Mouse (Mus musculus) A20 (cell line): ENCODE data around the gene Slc25a18.

Experiments used
- DNase-seq: peaks from one replicate; pipeline ENCODE4 v3.0.0-alpha.2; 2011; ENCODE audit warnings: low read depth, low spot score

Slc25a18 gene

DNA sequence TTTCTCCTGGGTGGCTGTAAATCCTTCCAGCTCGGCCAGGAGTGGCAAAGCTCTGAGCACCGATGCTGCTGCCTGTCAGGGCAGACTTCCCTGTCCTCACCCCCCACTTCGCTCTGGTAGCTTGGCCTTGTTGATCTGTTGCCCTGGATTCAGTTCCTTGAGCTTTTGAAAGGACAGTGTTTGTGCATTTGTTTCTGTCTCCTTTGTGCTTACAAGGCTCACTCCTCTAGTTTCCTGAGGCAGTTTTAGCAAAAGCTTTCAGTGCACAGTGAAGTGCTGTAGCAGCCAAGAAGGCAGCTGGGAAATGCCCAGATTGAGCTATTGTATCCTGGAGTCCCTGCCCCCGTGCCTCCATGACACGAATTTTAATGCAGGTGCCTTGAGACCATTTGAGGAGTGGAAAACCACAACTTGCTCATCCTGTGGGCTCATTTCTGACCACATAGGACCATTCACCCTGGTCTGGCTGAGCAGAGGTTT is at the start of gene Slc25a18:
TSS of gene Slc25a18 (plus strand) at position 430 of the 480 bp plus-strand sequence.
- DNase-seq, result no peak

DNA sequence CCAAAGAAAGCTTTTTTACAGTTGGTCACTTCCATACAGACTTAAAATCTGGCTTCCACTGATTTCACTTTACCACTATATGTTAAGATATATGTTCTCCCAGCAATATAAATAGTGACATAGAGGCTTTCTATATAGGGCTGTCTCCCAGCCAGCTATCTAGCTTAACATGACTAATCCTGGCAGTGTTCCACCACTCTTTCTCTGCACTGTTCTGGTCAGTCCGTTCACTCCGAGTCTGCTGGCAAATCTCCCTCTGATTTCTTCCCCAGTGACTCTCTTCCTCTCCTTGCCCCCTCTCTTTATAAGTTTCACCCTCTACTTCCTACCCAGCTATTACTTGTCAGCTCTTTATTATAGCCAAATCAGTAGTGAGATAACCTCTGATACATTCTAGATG is 47.4 kb upstream of the Slc25a18 start:
- no peak for DNase-seq

DNA sequence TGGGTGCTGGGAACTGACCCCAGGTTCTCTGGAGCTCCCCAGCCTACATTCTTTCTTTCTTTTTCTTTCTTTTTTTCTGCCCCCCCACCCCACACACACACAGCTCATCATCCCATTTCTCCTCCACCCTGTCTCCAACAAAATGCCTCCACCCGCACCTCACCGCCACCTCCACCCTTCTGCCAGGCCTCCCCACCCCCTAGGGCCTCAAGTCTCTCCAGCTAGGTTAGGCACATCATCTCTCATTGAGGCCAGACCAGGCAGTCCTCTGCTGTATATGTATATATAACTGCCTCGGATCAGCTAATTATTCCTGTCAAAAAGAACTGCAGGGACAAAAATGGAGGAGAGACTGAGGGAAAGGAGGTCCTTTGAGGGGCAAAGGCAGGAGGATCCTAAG is 37.4 kb upstream of the Slc25a18 start:
- DNase-seq, result no peak

DNA sequence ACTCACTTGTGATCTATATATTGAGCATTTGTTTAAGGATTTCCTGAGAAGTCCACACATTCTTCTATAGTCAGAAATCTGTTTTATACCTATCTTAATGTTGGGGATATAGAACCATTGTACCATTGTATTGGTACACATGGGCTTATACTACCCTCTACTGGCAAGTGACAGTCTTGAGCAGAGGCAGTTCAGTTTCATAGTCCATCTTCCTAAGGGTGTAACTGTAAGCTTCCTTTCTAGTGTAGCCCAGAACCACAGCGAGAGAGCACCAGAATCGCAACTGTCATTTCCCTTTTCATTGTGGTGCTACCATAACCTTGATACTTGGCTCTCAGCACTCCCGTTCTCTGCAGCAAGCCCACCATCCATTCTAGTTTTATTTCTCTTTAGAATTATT is 36.8 kb upstream of the Slc25a18 start:
- peak; percentile 56 for DNase-seq

DNA sequence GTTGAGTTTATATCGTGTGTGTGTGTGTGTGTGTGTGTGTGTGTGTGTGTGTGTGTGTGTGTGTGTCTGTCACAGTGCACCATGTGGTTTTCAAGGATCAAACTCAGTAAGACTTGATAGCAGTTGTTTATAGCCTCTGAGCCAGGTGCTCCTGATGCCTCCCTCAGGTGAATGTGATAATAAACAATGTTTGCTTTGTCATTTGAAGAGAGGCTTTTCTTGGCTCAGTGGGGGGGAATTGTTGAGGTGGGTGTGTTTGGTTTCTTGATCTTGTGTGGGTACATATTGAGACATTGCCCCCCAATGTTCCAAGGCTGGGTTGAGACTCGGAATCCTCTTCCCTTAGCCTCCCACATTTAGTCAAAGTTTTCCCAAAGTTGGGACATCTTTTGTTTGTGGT is 30.2 kb upstream of the Slc25a18 start:
- no peak for DNase-seq

DNA sequence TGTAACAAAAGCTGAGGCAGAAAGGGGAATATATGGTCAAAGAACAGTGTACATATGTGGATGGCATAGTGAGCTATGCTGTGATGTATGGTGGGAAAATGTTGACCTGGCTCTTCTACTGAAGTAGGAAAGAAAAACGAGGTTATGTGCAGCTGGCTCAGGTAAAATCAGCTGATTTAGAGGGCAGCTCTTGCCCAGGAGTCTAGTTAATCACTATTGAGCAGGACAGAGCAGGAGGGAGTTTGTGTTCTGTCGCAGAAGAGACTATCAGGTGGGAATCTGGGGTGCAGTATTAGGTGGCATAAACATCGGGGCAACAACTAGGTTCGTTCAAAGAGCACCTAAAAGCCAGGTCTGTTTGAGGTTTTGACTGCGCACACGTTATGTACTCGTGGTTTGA is 29.1 kb upstream of the Slc25a18 start:
- no peak for DNase-seq

DNA sequence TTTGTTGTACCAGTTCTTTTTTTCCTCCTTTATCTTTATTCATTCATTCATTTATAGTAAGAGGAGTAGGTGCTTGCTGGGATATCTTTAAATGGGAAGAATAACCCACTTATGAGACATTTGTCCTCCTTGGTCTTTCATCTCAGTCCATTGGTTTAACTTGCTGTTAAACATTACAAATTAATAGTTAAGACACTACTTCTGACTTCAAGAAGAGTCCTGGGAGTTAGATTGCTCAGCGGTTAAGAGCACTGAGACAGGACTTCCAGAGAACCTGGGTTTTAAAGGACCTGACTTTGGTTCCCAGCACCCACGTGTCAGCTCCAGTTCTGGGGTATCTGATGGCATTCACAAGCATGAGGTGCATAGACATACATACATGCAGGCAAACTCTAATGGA is 27.0 kb upstream of the Slc25a18 start:
- no peak for DNase-seq

DNA sequence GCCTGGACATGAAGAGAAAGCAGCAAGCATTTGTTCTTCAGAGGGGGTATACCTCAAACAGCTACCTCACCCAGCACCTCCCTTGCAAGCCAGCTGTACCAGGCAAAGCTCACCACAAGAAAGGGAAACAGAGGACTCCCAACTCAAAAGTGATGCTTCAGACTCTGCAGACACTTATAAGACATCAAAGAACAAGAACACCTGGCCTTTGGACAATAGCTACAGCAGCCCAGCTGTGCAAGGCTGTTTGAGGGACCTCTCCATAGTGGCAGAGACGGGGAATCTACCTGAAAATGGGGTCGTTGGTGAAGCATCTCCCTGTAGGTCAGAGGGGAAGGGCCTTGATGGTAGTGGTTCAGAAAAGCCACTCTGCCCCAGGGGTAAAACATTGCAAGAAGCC is 12.2 kb upstream of the Slc25a18 start:
- DNase-seq, result no peak

DNA sequence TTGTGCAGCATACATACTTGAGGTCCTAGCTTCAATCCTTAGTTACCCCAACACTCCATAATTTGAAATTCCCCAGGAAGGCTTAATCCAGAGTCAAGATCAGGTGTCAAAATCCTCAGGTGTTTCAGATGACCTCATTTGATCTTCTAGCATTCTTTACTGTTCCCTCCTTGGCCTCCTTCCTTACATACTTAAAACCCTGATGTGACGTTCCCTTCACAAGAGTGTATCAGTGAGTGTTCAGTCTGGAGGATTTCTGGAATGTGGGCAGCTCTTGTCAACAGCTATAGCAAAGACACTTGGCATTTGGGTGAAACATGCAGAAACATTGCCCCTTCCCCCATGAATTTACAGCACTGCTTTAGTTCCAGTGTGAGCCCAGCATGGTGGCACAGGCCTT is 3.4 kb upstream of the Slc25a18 start:
- no peak for DNase-seq

DNA sequence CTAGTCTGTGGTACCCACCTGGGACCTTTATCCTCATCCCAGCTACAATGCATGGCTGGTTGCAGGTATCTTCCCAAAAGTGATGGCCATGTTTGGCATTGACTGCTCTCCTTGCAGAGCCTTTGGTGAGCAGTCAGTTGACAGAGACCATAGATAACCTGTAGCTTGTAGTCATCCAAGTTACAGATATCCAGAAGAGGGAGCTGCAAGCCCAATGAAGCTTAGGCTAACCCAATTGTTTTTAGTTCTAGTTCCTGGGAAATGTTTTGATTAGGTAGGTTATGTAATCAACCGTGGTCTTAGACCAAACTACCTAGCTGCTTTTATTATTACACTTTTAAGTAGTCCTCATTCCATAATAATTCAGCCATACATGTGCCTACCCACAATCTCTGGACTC is 2.0 kb upstream of the Slc25a18 start:
- DNase-seq, result no peak

DNA sequence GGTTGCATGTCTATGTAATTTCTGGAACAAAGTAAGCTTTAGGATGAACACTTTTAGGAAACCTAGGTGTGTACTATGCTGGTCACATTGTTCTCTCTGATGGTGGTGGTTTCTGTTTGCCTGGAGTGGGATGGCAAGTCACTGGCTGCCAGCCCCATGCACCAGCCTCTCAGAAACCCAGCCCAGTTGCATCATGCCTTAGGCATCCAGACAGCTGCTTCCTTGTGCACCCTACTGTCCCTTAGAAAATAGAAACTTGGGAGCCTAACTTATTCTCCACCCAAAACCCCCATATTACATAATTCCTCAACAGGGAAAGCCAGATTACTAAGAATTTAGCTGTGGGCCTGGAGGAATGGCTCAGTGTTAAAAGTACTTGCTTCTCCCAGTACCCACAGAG is 1.4 kb upstream of the Slc25a18 start:
- DNase-seq, result no peak

DNA sequence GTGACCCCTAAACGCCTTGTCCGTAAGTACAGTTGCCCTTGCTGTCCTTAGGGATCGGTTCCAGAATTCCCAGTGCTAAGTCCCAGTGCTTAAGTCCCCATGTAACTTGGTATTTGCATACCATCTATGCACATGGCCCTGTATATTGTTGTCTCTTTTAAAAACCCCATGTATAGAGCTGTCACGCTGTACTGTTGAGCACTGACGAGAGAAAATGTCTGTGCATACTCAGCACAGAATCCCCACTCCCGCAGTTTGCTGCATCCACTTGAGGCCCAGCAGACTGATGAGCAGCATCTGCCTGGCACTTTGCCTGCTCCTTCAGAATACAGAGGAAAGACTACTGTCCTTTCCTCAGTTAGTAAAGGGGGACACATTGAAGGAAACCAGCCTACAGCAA is 385 bp downstream of the Slc25a18 start:
- no peak for DNase-seq

DNA sequence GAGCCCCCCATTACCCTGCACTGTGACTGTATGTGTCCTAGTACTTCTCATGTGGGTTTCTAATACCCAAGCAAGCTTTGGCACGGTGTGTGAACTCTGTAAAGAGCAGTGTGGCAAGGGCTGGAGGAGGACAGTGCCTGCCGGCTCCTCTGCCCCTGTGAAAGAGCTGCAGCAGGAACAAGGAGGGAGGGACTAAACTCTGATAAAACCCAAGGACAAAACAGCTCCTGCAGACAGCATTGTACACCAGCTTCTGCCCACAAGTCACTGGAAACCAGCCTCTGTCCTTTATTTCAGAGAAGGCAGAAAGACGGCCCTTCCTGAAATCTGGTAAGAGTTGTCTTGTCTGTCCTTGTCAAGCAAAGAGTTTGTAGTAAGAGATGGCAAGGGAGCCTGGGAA is 2.9 kb downstream of the Slc25a18 start:
- no peak for DNase-seq

DNA sequence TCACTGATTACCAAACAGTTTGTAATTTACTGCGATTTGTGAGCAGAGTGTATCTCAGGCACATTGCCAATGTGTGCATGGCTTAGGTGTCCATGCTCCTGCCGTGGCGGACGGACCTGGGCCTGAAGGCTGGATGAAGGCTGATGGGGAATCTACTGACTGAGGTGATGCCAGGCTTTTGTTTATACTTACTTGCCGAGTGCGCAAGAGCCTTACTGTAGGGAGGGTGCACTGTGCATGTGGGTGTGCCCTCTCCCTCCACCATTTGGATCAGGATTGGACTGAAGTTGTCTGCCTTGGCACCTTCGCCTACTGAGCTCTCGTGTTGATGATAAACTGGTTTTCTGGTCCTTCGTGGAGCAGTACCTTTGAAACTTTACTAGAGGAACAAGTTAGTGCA is 4.2 kb downstream of the Slc25a18 start:
- no peak for DNase-seq

DNA sequence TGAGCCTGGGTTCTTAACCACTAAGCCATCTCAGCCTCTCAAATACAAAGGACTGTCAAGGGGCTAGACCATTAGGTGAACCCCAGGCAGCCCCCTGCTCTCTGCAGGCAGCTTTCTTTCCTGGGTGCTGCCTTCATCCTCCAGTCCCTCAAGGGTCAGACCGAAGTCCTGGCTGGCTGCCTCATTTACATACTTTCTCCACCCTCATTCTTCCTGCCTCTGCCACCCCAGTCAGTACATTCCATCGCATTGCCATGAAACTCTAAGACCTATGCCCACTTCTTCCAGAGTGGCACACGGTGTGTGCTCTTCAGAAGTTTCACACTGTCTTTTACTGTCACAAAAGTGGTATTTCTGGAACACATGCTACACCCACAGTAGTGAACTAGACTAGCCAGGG is 4.8 kb downstream of the Slc25a18 start:
- no peak for DNase-seq

DNA sequence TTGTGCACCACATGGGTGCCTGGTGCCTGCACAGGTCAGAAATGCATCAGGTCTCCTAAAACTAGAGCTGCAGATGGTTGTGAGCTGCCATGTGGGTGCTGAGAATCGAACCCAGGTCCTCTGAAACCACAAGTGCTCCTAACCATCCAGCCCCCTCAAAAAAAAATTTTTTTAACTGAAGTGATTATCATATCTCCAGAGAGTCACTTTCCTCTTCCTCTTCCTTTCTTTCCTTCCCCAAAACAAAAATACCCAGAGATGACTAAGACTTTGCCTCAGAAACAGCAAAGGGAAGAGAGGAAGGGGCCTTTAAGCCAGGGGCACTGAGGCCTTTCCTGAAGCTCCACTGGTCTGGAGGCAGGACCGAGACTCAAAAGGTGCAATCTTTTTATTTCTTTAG is 9.6 kb downstream of the Slc25a18 start:
- DNase-seq, result no peak

DNA sequence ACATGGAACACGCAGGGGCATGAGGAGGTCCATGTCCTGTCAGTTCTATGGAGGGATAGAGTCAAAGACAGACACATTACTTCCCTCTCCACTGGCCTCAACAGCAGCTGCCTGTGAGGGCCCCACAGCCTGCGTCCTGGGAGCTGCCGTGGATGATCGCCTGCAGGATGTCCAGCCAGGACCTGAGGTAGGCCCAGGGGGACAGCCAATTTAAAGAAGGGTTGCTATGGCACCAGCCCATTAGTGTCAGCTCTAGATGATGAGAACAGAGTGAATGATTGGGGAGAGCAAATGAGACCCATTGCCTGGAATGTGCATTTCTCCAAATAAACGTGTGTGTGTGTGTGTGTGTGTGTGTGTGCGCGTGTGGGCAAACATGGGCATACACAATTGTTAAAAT is 11.0 kb downstream of the Slc25a18 start:
- no peak for DNase-seq

DNA sequence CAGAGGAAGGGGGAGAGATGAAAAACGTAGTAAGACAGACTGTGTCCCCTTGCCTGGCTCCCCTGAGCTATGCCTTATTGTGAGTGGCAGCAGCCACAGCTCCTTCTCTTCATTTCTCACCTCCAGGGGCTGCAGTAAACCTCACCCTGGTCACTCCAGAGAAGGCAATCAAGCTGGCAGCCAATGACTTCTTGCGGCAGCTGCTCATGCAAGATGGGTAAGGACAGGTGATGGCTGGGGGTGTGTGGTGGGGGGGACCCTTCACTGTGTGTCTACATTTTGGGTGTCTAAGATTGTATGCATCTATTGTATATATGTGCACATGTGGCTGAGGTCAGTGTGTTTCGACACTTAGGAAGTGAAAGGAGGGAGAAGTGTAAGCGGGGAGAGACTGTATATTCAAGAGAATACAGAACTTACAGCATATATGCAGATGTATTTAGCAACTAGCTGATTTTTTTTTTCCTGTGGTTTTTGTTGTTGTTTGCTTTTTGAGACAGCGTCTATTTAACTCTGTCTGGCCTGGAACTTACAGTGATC is 14.8 kb downstream of the Slc25a18 start:
- no peak for DNase-seq

DNA sequence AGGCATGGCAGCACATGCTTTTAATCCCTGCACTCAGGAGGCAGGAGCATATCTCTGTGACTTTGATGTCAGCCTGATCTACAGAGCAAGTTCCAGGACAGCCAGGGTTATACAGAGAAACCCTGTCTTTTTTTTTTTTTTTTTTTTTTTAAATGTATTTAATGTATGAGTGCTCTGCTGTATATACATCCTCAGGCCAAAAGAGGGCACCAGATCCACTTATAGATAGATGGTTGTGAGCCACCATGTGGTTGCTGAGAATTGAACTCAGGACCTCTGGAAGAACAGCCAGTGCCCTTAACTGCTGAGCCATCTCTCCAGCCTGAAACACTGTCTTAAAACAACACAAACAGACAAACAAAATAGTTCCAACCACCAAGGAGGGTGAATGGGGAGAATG is 15.5 kb downstream of the Slc25a18 start:
- peak; percentile 48 for DNase-seq

DNA sequence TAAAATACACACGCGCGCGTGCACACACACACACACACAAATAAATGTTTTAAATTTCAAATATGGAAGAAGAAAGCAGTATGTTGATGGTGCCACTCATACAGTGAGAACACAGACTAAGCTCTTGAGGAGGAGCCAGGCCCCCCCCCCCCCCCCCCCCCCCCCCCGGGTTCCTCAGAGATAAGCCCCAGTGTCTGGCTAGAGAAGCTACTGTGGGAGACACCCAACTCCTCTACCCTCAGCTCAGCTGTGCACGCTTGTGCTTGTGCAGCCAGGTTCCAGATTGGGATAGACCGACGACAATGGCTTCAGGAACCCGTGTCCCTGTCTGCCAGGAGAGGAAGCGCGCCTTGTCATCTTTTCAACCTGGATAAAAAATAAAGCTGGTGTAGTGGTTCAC is 16.8 kb downstream of the Slc25a18 start:
- DNase-seq, result no peak

DNA sequence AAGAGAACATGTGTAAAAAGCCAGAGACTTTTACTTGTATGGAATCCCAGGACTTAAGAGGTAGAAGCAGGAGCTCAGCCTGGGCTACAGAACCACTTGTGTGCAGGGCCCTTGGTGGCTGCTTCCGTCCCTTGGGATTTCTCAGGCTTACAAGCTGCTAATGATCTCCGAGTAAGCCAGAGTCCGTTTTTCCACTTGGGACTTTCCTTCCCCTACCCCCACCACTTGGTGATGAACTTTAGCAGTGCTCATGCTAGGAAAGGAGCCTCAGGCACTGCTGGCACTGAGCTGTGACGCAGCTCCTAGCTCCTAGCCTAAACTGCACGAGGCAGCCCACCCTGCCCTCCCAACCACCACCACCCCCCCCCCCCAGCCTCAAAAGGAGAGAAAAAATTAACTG is 17.3 kb downstream of the Slc25a18 start:
- no peak for DNase-seq

DNA sequence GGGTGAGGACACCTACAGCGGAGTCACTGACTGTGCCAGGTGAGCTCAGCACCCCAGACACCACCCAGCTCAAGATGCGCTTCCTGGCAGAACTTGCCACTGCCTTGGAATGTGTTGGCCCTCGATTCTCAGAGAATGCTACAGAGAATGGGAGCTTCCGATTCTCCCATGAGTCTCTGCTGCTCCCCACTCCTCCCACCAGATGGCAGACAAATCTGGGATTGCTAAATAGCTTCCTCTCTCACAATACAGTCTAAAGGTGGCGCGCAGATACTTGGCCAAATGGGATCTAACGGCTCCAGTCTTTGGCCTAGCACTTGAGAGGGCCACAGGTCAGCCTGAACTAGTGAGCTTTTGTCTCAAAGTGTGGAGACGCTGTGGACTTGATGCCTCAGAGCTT is 19.6 kb downstream of the Slc25a18 start:
- DNase-seq, result no peak

DNA sequence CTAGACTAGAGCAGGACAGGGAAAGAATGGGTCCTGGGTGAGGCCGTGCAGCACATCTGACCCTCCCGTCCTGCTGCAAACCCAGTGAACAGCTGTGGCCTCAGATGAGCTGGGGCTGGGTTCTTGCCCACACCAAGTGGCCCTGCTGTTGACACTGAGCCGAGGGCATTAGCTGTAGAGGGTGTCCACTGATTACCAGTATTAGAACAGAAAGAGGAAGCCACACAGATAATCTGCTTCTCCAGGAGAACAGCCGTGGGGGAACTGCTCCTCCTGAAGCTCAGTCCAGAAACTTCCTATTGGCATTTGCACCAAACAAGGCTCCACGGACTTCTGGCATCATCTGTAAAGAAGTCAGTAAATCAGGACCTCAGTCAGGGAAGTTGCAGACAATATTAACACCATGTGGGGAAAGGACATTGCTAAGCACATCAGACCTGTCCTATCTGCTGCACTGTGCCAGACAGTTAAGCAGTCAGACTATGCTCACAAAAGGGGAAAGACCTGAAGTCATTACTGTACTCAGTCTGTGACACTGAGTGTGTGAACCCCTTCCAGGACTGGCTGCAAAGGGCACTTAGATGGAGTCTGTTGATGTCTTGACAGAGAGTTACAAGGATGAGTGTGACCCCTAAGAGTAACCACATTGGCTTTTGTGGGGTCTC is 22.2 kb downstream of the Slc25a18 start:
- DNase-seq, result peak; percentile 58

DNA sequence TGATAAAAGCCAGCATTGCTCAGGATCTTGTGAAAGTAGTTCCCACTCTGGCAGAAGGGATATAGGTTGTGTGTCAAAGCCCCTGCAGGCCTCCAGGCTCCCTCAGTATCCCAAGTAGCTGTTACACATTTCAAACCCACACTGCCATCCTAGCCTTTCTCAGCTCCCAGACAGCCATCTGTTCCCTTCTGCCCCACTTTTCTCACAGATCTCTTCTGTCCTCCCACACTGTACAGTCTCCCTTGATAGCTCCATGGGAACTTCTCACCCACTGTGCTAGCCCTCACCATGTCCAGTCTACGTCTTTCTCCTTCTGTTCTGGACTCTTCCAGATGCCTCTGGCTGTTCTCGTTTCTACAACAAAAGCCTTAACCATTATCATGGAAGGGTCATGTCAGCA is 22.7 kb downstream of the Slc25a18 start:
- no peak for DNase-seq
